Mouse (Mus musculus) limb, embryonic 12.5 days (tissue): ENCODE measurements around the gene Gm4131. TPM values are rescaled to one million over a fixed set of nuclear protein-coding genes. Genes with fewer than 3 reads are reported as not detected.

Experiments
- ATAC-seq: fragments of 200-750 bp; cut with Nextera tagmentation; 2 replicates; pipeline ENCODE4 v1.8.0; 2017; ENCODE audit warnings: low read depth, moderate TSS enrichment; ENCODE audit not compliant: insufficient number of reproducible peaks, insufficient read depth, low FRiP score, low TSS enrichment
- H3K27ac ChIP-seq: fragments of 300-500 bp; sonication (generic); 2 replicates; pipeline ENCODE4 v1.5.1; 2016; ENCODE audit warnings: mild to moderate bottlenecking, moderate library complexity
- H3K27me3 ChIP-seq: fragments of 300-500 bp; sonication (generic); 2 replicates; pipeline ENCODE4 v1.6.1; 2016; ENCODE audit warnings: mild to moderate bottlenecking, moderate library complexity
- H3K36me3 ChIP-seq: fragments of 300-500 bp; sonication (generic); 2 replicates; pipeline ENCODE4 v1.6.1; 2016; ENCODE audit warnings: mild to moderate bottlenecking, moderate library complexity
- H3K4me1 ChIP-seq: fragments of 300-500 bp; sonication (generic); replicated peaks from 2 replicates; pipeline ENCODE4 v1.6.1; 2016
- H3K4me2 ChIP-seq: fragments of 300-500 bp; sonication (generic); 2 replicates; pipeline ENCODE4 v1.6.1; 2016; ENCODE audit warnings: mild to moderate bottlenecking, moderate library complexity
- H3K4me3 ChIP-seq: fragments of 300-500 bp; sonication (generic); replicated peaks from 2 replicates; pipeline ENCODE4 v1.5.1; 2016; ENCODE audit warnings: mild to moderate bottlenecking
- H3K9ac ChIP-seq: fragments of 300-500 bp; sonication (generic); replicated peaks from 2 replicates; pipeline ENCODE4 v1.6.1; 2016; ENCODE audit warnings: mild to moderate bottlenecking, moderate library complexity
- H3K9me3 ChIP-seq: fragments of 300-500 bp; sonication (generic); 2 replicates; pipeline ENCODE4 v1.6.1; 2016; ENCODE audit warnings: mild to moderate bottlenecking, moderate library complexity
- WGBS: fragments of 180-500 bp; shearing (Covaris S2); methylation state at CpG from one replicate; pipeline ENCODE4 v1.1.7; 2016; 5-methylcytosine and 5-hydroxymethylcytosine counted together
- polyA plus RNA-seq: library from polyadenylated mRNA; unstranded; fragments of >200 nt; fragmentation: Nextera tagmentation; extraction: Ambion mirVana; gene quantifications from 2 replicates; pipeline ENCODE4 v1.2.1, GENCODE M21; 2016

The Gm4131 gene
- polyA plus RNA-seq, 1 experiment from 2014 or later: not detected

DNA sequence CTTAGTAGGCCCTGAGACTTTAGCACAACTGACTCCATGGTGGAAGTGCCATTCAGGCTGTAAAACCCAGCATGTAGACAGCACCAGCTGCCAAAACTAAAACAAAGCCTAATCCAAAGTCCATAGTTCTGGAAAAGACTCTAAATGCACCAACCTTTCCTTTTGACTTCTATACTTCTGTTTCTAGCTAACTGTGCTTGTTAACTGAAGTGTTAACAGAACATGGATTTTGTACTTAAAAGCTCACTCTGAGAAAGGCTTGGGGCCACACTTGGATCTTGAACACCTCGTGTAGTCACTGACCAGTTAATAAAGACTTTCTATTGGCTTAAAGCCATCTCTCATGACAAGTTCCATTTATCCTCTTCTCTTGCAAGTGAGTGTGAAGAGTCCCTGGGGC is 123.8 kb downstream of the Gm4131 start:
- peaks cover 6% of the 10 kb centered on the region for H3K4me1 ChIP-seq
- ATAC-seq: no peak
- 75% methylated on average over 1 of the region's 1 CpGs for WGBS
- no peaks in the 10 kb centered on the region for H3K9me3 ChIP-seq
- H3K4me2 ChIP-seq: no peak overlapping the region
- H3K27me3 ChIP-seq: no peaks in the 10 kb centered on the region
- H3K4me3 ChIP-seq: no peak overlapping the region
- no peak overlapping the region for H3K9ac ChIP-seq
- H3K27ac ChIP-seq: no peak overlapping the region
- no peaks in the 10 kb centered on the region for H3K36me3 ChIP-seq

DNA sequence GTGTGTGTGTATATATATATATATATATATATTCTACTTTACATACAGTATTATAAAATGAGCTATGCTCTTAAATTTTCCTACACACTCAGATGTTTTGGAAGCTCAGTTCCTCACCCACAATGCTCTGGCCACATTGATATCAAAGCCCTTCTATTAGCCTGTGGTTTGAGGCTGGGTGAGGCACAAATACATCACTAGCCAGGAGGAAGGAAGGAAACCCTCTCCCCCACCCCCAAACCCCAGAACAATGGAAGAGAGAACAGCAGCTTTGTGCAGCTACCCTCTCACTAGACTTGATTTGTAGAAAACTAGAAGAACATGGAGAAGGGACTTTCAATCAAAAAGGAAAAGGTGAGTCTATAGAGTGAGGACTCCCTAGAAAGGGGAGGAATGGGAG is 126.7 kb downstream of the Gm4131 start:
- no peak overlapping the region for H3K4me3 ChIP-seq
- no peak for ATAC-seq
- no peak overlapping the region for H3K9ac ChIP-seq
- H3K4me1 ChIP-seq: peaks cover 6% of the 10 kb centered on the region
- no peaks in the 10 kb centered on the region for H3K9me3 ChIP-seq
- H3K27ac ChIP-seq: no peak overlapping the region
- H3K36me3 ChIP-seq: no peaks in the 10 kb centered on the region
- H3K27me3 ChIP-seq: no peaks in the 10 kb centered on the region
- H3K4me2 ChIP-seq: no peak overlapping the region

DNA sequence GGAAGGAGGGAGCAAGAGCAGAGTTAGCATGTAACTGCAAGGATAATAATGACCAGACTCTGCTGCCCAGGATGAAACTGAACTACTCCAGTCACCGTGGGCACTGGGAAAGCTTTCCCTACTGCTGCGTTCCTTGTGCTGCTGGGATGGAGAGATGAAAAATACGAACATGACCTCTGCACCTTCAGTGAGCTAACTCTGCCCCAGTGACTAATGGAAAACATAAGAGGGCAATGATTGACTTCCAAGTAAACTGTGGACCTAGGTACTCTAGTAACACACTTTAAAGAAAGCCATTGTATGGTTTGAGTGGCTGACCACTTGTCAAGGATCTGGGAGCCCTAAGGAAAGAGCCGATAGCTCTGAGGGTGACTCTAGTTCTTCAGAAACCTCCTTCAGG is 128.5 kb downstream of the Gm4131 start:
- Histone ChIP-seq H3K27ac (no peak overlapping the region), H3K9me3 (no peaks in the 10 kb centered on the region), H3K27me3 (no peaks in the 10 kb centered on the region), H3K4me1 (no peaks in the 10 kb centered on the region), H3K4me3 (no peak overlapping the region), H3K9ac (no peak overlapping the region), H3K4me2 (no peak overlapping the region), H3K36me3 (no peaks in the 10 kb centered on the region)
- WGBS: 70% methylated on average over 4 of the region's 4 CpGs
- no peak for ATAC-seq

DNA sequence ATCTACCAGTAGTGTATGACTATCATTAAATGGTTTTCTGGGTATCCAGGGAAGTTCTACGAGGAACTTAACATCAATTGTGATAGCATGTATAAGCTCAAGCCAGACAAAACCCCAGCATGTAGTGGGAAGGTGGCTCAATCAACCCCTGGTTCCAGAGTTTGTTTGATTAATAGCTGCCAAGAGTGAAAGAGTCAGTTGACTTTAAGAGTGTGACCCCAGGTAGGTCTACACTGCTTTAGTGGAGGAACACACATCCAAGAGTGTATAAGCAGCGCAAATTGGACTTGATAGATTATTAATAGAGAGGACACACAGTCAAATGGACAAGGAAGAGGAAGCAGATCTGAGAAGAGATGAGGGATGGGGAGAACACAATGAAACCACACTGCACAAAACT is 128.9 kb downstream of the Gm4131 start:
- H3K4me1 ChIP-seq: no peaks in the 10 kb centered on the region
- H3K27me3 ChIP-seq: no peaks in the 10 kb centered on the region
- 87% methylated on average over 2 of the region's 2 CpGs for WGBS
- H3K4me3 ChIP-seq: no peak overlapping the region
- H3K9ac ChIP-seq: no peak overlapping the region
- no peaks in the 10 kb centered on the region for H3K9me3 ChIP-seq
- ATAC-seq: no peak
- H3K27ac ChIP-seq: no peak overlapping the region
- no peaks in the 10 kb centered on the region for H3K36me3 ChIP-seq
- H3K4me2 ChIP-seq: no peak overlapping the region

DNA sequence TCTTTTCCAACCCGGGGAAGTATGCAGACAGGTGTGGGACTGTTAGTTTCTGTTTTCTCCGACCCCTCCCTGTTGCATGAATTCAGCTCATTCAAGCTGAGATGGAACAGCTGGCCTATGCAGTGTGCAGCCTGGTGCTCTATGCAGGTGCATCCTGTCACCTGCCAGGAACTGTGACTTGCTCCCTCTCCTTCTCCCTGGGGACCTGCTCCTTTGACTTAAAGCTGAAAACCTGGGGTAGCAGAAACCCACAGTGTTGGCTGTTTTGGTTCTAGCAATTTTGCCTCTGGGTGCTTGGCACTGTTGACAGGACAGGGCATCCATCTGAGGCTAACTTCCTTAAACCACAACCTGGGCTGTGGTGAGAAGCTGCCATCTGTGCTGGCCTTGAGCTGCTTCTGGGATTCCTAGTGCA is 141.4 kb downstream of the Gm4131 start:
- ATAC-seq: no peak; the same call in 1 of the 2 replicates
- Histone ChIP-seq H3K4me1 (0 out of 2 replicates have a peak, but pooled peaks cover 4% of the 10 kb centered on the region), H3K36me3 (no peaks in the 10 kb centered on the region), H3K9ac (no peak overlapping the region), H3K4me2 (no peak overlapping the region), H3K27ac (no peak overlapping the region), H3K27me3 (no peaks in the 10 kb centered on the region), H3K9me3 (no peaks in the 10 kb centered on the region), H3K4me3 (no peak overlapping the region)
- 58% methylated on average over 2 of the region's 2 CpGs for WGBS

DNA sequence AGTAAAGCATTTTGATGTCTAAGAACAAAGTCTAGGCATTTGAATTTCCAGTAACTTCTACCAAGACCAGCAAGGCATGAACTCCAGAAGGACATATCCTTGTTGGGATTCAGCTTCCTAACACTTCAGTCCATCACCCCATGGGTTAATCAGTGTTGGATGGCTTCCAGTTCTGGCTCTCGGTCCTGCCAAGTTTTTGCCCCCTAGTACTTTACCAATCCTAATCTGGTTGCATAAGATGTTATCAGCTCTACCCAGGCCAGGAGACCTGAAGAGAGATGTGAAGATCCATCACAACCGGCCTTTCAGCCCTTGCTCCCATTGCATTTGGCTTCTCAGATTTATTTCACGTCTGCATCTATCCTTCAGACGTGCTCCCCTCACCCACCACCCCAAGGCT is 144.5 kb downstream of the Gm4131 start:
- H3K36me3 ChIP-seq: no peaks in the 10 kb centered on the region
- no peak overlapping the region for H3K9ac ChIP-seq
- no peak for ATAC-seq
- H3K27ac ChIP-seq: no peak overlapping the region
- WGBS: 84% methylated on average over 4 of the region's 4 CpGs
- H3K4me3 ChIP-seq: no peak overlapping the region
- no peak overlapping the region for H3K4me2 ChIP-seq
- H3K27me3 ChIP-seq: no peaks in the 10 kb centered on the region
- H3K9me3 ChIP-seq: no peaks in the 10 kb centered on the region
- 0 out of 2 replicates have a peak, but pooled peaks cover 4% of the 10 kb centered on the region for H3K4me1 ChIP-seq

DNA sequence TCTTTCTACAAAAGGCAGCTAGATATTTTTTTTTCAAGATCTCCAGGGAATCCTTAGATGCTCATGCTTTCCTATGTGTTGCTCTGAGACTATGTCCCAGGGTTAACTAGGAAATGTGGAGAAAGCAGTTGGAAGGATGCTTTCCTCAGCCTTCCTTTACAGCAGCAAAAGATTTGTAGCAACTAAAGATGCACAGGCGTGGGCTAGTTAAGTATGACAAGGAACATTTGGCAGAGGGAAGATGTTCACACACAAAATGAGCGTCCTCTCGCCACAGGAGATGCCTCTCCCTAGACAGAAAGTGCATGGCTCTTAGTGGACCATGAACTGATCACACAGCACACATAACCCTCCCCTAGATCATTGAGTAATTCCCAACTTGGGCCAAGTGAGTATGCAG is 149.2 kb downstream of the Gm4131 start:
- ATAC-seq: no peak
- Histone ChIP-seq H3K36me3 (no peaks in the 10 kb centered on the region), H3K9me3 (no peaks in the 10 kb centered on the region), H3K27ac (no peak overlapping the region), H3K4me2 (no peak overlapping the region), H3K27me3 (no peaks in the 10 kb centered on the region), H3K4me1 (peaks cover 12% of the 10 kb centered on the region), H3K4me3 (no peak overlapping the region), H3K9ac (no peak overlapping the region)
- 83% methylated on average over 3 of the region's 3 CpGs for WGBS

DNA sequence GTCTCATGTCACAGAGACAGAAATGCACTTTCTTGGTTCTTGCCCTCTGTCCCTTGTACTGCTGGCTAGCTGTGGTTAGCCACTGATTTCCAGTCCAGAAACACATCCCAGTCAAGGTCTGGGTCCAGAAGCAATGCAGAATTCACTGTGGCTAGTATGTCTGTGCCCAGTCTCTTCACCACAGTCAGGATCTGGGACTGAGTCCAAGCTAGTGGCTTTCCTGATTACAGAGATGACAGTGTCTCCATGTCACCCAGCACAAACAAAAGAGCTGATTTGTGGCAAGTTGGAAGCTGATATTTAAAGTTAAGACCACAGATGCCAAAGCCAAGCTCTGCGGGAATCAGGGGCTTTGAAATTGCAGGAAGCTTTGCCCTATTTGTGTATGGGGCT is 150.0 kb downstream of the Gm4131 start:
- Histone ChIP-seq H3K36me3 (no peaks in the 10 kb centered on the region), H3K4me2 (no peak overlapping the region), H3K9ac (no peak overlapping the region), H3K4me3 (no peak overlapping the region), H3K9me3 (peaks cover 7% of the 10 kb centered on the region; the same call in 1 of the 2 replicates), H3K4me1 (peaks cover 12% of the 10 kb centered on the region), H3K27me3 (no peaks in the 10 kb centered on the region), H3K27ac (no peak overlapping the region)
- ATAC-seq: no peak
- WGBS: 68% methylated on average over 1 of the region's 1 CpGs

DNA sequence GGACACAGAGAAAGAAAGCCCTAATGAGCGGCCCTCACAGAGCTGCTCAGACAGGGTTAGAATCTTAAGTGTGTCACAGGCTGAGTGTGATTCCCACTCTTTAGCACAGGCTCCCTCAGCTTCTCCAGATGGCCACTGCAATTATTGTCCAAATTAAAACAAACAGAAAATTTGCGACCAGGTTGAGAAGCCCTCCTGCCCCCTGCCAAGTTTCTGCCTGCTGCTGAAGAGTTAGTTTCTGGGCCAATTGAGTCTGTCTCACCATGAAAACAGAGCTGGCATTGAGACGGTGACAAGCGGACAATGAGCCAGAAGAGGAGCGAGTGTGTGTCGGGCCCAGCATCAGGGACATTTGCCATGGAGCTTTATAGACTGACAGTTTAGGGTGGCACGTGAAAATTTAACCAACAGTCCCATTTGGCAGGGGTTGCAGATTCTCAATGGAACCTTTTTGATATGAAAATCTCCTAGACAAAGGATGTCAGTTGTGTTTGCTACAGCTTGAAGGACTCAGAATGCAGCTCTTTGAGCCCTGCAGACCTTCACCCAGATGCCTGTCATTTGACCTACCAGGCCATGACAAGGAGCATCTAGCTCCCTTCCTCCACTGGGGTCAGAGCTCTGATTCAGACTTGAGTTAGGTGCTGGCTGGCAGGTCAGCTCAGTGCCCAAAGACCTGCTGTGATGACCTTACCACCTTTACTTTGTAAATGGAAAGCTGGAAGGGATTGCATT is 150.5 kb downstream of the Gm4131 start:
- Histone ChIP-seq H3K9ac (no peak overlapping the region), H3K36me3 (no peaks in the 10 kb centered on the region), H3K4me1 (peaks cover 12% of the 10 kb centered on the region), H3K27me3 (no peaks in the 10 kb centered on the region), H3K4me3 (no peak overlapping the region), H3K27ac (peak overlapping the region; percentile 17; the same call in 1 of the 2 replicates), H3K9me3 (peaks cover 7% of the 10 kb centered on the region; the same call in 1 of the 2 replicates), H3K4me2 (no peak overlapping the region)
- 55% methylated on average over 7 of the region's 7 CpGs for WGBS
- ATAC-seq: no peak

Other genes starting within 250 kb of the Gm4131 start
- gene Gucy1b2, start 110.6 kb downstream of the Gm4131 start, polyA plus RNA-seq: 0.10 and 0.15 TPM in 2 replicates
- 0.86 and 1.2 TPM in 2 replicates for gene Fam124a, start 11.2 kb downstream of the Gm4131 start, polyA plus RNA-seq
- not detected in 2 replicates for gene Serpine3, start 96.7 kb upstream of the Gm4131 start, polyA plus RNA-seq
- 33.4 and 35.0 TPM in 2 replicates for gene Ints6, start 194.2 kb upstream of the Gm4131 start, polyA plus RNA-seq